Mouse (Mus musculus) bone marrow macrophage, adult 2 months (primary cell): ENCODE results near the gene Cldn34c2. TPM values are rescaled to one million over a fixed set of nuclear protein-coding genes. Genes with fewer than 3 reads are reported as not detected.
"Not testable (repeated sequence)": the region's sequence is repeated elsewhere in the genome, so short reads cannot be mapped to it uniquely, and the experiment has no call there.

Source experiments
- H3K27ac ChIP-seq: 2 replicates; pipeline ENCODE4 v1.5.1; 2012; ENCODE audit warnings: low read depth, low read length; ENCODE audit not compliant: insufficient read depth
- H3K4me1 ChIP-seq: 2 replicates; pipeline ENCODE4 v1.6.1; 2012; ENCODE audit warnings: low read length; ENCODE audit not compliant: control insufficient read depth, insufficient read depth
- H3K4me3 ChIP-seq: 2 replicates; pipeline ENCODE4 v1.5.1; 2012; ENCODE audit warnings: mild to moderate bottlenecking, low read length, moderate library complexity; ENCODE audit not compliant: insufficient read depth
- polyA plus RNA-seq: library from polyadenylated mRNA; stranded (reverse); fragments of >200 nt; gene quantifications from 2 replicates; pipeline ENCODE4 v1.2.4, GENCODE M21; 2012; ENCODE audit not compliant: missing spikeins, insufficient read depth, insufficient read length

Gene Cldn34c2
- not detected in 2 replicates for polyA plus RNA-seq

GRCm38 (mm10) chrX:123581400-123581799 lies at the start of gene Cldn34c2:
Cldn34c2 (plus strand) TSS chrX:123581700.
- not testable (repeated sequence) for H3K4me3 ChIP-seq, H3K27ac ChIP-seq

DNA sequence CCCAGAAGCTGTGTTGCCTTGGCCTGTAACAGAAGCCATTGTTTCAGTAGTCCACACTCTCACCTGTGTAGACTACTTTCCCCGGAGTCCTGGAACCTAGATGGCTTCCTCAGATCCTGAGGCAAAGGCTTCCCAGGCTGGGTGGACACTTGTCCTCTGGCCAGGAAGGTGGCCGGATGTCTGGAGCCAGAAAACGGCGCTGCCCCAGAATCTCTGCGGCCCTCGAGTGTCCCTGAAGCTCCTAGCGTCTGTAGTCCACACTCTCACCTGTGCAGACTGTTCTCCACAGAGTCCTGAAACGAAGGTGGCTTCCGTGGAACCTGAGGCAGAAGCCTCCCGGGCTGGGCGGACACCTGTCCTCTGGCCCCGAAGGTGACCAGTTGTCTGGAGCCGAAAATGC lies 30.1 kb upstream of the Cldn34c2 start:
- not testable (repeated sequence) for H3K27ac ChIP-seq, H3K4me1 ChIP-seq, H3K4me3 ChIP-seq

More at GRCm38 (mm10) chrX:123581400-123581799, at the start of gene Cldn34c2:
- H3K4me1 ChIP-seq, result not testable (repeated sequence)

- not testable (repeated sequence) for H3K27ac ChIP-seq, H3K4me3 ChIP-seq, H3K4me1 ChIP-seq
These were observed 30.8 kb downstream of the Cldn34c2 start for GRCm38 (mm10) chrX:123612158-123612828.

Other genes starting within 250 kb of the Cldn34c2 start
- gene Gm17467, start 123.1 kb downstream of the Cldn34c2 start, polyA plus RNA-seq, result not detected in 2 replicates
- gene Cldn34c3, start 212.0 kb downstream of the Cldn34c2 start, polyA plus RNA-seq, result not detected in 2 replicates